Mouse (Mus musculus): ENCODE data around the gene Sbk3. TPM values are rescaled to one million over a fixed set of nuclear protein-coding genes. Genes with fewer than 3 reads are reported as not detected.

Sbk3 gene
- polyA plus RNA-seq, 1 experiment: 0.02 TPM

DNA sequence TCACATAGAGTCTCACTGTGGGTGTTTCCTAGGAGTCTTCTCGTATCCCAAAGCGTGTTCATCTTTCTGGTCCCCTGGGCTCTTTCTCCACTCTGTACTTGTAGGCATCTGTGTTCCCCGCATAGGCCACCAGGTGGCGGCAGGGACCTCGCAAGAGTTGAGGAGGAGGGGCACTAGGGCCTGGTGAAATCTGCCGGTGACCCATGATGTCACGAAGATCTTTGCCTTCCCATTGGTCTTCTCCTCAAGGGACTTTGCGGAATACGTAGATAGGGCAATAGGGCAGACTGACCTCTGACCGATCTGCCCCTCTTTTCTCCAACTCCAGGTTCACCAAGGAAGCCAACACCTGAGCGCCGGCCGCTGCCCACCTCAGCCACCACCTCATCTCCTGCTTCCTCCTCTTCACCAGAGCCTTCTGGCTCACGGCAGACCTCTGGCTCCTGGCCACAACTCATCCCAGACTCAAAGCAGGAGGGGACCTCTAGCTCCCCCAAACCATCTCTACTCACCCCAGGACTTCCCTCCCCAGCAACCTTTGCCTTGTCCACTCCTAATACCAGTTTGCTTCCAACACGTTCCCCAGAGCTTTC, 27.6 kb downstream of the Sbk3 start:
- H3K79me2 ChIP-seq (ENCODE audit: control insufficient read depth, insufficient read depth): no peaks in the 10 kb centered on the region
- no peaks in the 10 kb centered on the region for H3K36me3 ChIP-seq (ENCODE audit: control insufficient read depth, insufficient read depth)
- no peak overlapping the region for H3K4me3 ChIP-seq (ENCODE audit: insufficient read depth, poor library complexity, severe bottlenecking)
- peaks cover 6% of the 10 kb centered on the region for H3K27me3 ChIP-seq (ENCODE audit: control insufficient read depth, insufficient read depth, insufficient read length)
- H3K79me3 ChIP-seq (ENCODE audit: low read depth): no peaks in the 10 kb centered on the region
- TF ChIP-seq MYOG (IDR thresholded peaks at IDR 0.05; ENCODE audit: control insufficient read depth, extremely low read depth, insufficient read length) (no peak), FOSL1 (IDR thresholded peaks at IDR 0.05; ENCODE audit: insufficient read depth, low read length, poor library complexity, severe bottlenecking) (no peak), MAX (IDR thresholded peaks at IDR 0.05) (no peak), USF1 (IDR thresholded peaks at IDR 0.05; ENCODE audit: low read depth) (no peak), CEBPB (IDR thresholded peaks at IDR 0.05; ENCODE audit: low read depth) (no peak), MYOD1 (IDR thresholded peaks at IDR 0.05; ENCODE audit: control insufficient read depth, insufficient read length, low read depth) (no peak), CTCF (IDR thresholded peaks at IDR 0.05; ENCODE audit: control insufficient read depth, insufficient read depth, insufficient read length) (peak; percentile 79)
- H3ac ChIP-seq (ENCODE audit: control insufficient read depth, insufficient read length, low read depth): no peak overlapping the region

DNA sequence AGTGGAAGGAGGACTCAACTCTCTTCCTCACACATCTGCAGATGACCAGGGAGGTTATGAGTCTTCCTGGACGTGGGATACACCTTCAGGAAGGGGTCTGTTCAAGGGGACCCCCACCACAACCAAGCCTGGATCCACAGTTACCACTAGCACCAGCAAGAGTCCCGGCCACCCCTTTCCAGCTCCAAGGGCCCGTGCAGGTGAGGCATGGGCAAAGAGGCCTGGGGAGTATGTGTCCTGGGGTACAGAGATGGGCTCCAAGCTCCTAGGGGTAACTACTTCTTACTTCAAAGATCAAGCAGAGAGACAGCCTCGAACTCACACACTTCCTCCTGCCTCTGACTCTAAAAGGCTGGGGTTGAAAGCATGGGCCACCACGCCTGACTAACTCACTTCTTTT, 28.3 kb downstream of the Sbk3 start:
- Histone ChIP-seq H3ac (ENCODE audit: control insufficient read depth, insufficient read length, low read depth) (no peak overlapping the region), H3K36me3 (ENCODE audit: control insufficient read depth, insufficient read depth) (no peaks in the 10 kb centered on the region), H3K79me3 (ENCODE audit: low read depth) (no peaks in the 10 kb centered on the region), H3K27me3 (ENCODE audit: control insufficient read depth, insufficient read depth, insufficient read length) (peaks cover 2% of the 10 kb centered on the region), H3K4me3 (ENCODE audit: insufficient read depth, poor library complexity, severe bottlenecking) (no peak overlapping the region), H3K79me2 (ENCODE audit: control insufficient read depth, insufficient read depth) (no peaks in the 10 kb centered on the region)
- TF ChIP-seq USF1 (IDR thresholded peaks at IDR 0.05; ENCODE audit: low read depth) (no peak), CTCF (IDR thresholded peaks at IDR 0.05; ENCODE audit: control insufficient read depth, insufficient read depth, insufficient read length) (no peak), MAX (IDR thresholded peaks at IDR 0.05) (no peak), FOSL1 (IDR thresholded peaks at IDR 0.05; ENCODE audit: insufficient read depth, low read length, poor library complexity, severe bottlenecking) (no peak)

DNA sequence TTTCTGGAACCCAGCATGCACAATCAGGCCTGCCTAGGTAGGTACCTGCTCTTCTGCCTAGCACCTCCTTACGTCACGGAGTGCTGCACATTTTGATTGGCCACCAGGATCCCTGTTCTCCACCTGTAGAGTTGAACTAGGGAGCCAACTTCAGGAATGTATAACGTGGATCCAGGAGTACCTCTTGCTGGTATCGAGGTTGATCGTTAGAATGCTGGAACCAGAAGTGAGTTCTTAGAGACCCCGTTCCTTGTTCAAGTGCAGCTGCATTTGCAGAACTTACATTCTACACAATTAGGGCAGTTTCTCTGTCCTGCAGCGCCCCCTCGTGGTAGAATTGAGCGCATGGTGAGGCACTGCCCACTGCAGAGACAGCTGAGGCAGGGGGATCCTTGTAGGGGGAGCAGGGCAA, 30.9 kb downstream of the Sbk3 start:
- Histone ChIP-seq H3K36me3 (ENCODE audit: control insufficient read depth, insufficient read depth) (no peaks in the 10 kb centered on the region), H3ac (ENCODE audit: control insufficient read depth, insufficient read length, low read depth) (no peak overlapping the region), H3K79me2 (ENCODE audit: control insufficient read depth, insufficient read depth) (no peaks in the 10 kb centered on the region), H3K27me3 (ENCODE audit: control insufficient read depth, insufficient read depth, insufficient read length) (no peaks in the 10 kb centered on the region), H3K79me3 (ENCODE audit: low read depth) (no peaks in the 10 kb centered on the region), H3K4me3 (ENCODE audit: insufficient read depth, poor library complexity, severe bottlenecking) (no peak overlapping the region)
- TF ChIP-seq CTCF (IDR thresholded peaks at IDR 0.05; ENCODE audit: control insufficient read depth, insufficient read depth, insufficient read length) (peak; percentile 63), CEBPB (IDR thresholded peaks at IDR 0.05; ENCODE audit: low read depth) (no peak), USF1 (IDR thresholded peaks at IDR 0.05; ENCODE audit: low read depth) (no peak)

GRCm38 (mm10) chr7:4938456-4938855, 32.5 kb downstream of the Sbk3 start:
- Histone ChIP-seq H3ac (ENCODE audit: control insufficient read depth, insufficient read length, low read depth) (no peak overlapping the region), H3K79me3 (ENCODE audit: low read depth) (no peaks in the 10 kb centered on the region), H3K27me3 (ENCODE audit: control insufficient read depth, insufficient read depth, insufficient read length) (no peaks in the 10 kb centered on the region), H3K79me2 (ENCODE audit: control insufficient read depth, insufficient read depth) (no peaks in the 10 kb centered on the region), H3K4me3 (ENCODE audit: insufficient read depth, poor library complexity, severe bottlenecking) (no peak overlapping the region), H3K36me3 (ENCODE audit: control insufficient read depth, insufficient read depth) (no peaks in the 10 kb centered on the region)
- TF ChIP-seq CTCF (IDR thresholded peaks at IDR 0.05; ENCODE audit: control insufficient read depth, insufficient read depth, insufficient read length): peak; percentile 86
- TF ChIP-seq USF1 (IDR thresholded peaks at IDR 0.05; ENCODE audit: low read depth): no peak

DNA sequence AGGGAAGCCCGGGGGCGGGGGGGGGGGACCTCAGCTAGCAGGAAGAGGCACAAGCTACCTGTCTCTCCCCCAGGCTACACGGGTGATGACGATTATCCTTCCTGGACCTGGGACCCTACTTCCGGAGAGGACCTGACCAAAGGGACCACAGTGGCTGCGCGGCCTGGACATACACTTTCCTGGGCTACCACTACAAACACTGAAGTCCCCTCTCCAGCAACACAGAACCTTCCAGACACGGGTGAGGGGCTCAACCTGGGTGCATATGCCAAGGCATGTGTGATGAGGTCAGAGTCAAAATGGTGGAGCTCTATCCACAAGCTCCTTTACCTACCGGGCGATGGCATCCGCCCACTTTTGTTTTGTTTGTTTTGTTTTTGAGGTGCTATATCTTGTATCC, 33.6 kb downstream of the Sbk3 start:
- Histone ChIP-seq H3K79me2 (ENCODE audit: control insufficient read depth, insufficient read depth) (no peaks in the 10 kb centered on the region), H3K79me3 (ENCODE audit: low read depth) (no peaks in the 10 kb centered on the region), H3K36me3 (ENCODE audit: control insufficient read depth, insufficient read depth) (no peaks in the 10 kb centered on the region), H3K27me3 (ENCODE audit: control insufficient read depth, insufficient read depth, insufficient read length) (no peaks in the 10 kb centered on the region), H3K4me3 (ENCODE audit: insufficient read depth, poor library complexity, severe bottlenecking) (no peak overlapping the region), H3ac (ENCODE audit: control insufficient read depth, insufficient read length, low read depth) (no peak overlapping the region)
- no peak for TF ChIP-seq FOSL1 (IDR thresholded peaks at IDR 0.05; ENCODE audit: insufficient read depth, low read length, poor library complexity, severe bottlenecking)
- no peak for TF ChIP-seq USF1 (IDR thresholded peaks at IDR 0.05; ENCODE audit: low read depth)
- TF ChIP-seq MAX (IDR thresholded peaks at IDR 0.05): no peak
- no peak for TF ChIP-seq CEBPB (IDR thresholded peaks at IDR 0.05; ENCODE audit: low read depth)
- no peak for TF ChIP-seq MYOD1 (IDR thresholded peaks at IDR 0.05; ENCODE audit: control insufficient read depth, insufficient read length, low read depth)
- no peak for TF ChIP-seq MYOG (IDR thresholded peaks at IDR 0.05; ENCODE audit: control insufficient read depth, extremely low read depth, insufficient read length)
- TF ChIP-seq CTCF (IDR thresholded peaks at IDR 0.05; ENCODE audit: control insufficient read depth, insufficient read depth, insufficient read length): no peak

GRCm38 (mm10) chr7:4936832-4937231, 34.1 kb downstream of the Sbk3 start:
- Histone ChIP-seq H3K36me3 (ENCODE audit: control insufficient read depth, insufficient read depth) (no peaks in the 10 kb centered on the region), H3K27me3 (ENCODE audit: control insufficient read depth, insufficient read depth, insufficient read length) (no peaks in the 10 kb centered on the region), H3K79me3 (ENCODE audit: low read depth) (no peaks in the 10 kb centered on the region), H3K79me2 (ENCODE audit: control insufficient read depth, insufficient read depth) (no peaks in the 10 kb centered on the region), H3K4me3 (ENCODE audit: insufficient read depth, poor library complexity, severe bottlenecking) (no peak overlapping the region), H3ac (ENCODE audit: control insufficient read depth, insufficient read length, low read depth) (no peak overlapping the region)
- TF ChIP-seq MYOG (IDR thresholded peaks at IDR 0.05; ENCODE audit: control insufficient read depth, extremely low read depth, insufficient read length) (no peak), CEBPB (IDR thresholded peaks at IDR 0.05; ENCODE audit: low read depth) (no peak), FOSL1 (IDR thresholded peaks at IDR 0.05; ENCODE audit: insufficient read depth, low read length, poor library complexity, severe bottlenecking) (no peak), MYOD1 (IDR thresholded peaks at IDR 0.05; ENCODE audit: control insufficient read depth, insufficient read length, low read depth) (no peak)
